Mouse (Mus musculus) midbrain, embryonic 13.5 days (tissue): ENCODE results near the gene Ankrd65. TPM values are rescaled to one million over a fixed set of nuclear protein-coding genes. Genes with fewer than 3 reads are reported as not detected.

Source experiments
- ATAC-seq: fragments of 200-750 bp; cut with Nextera tagmentation; 2 replicates; pipeline ENCODE4 v1.8.0; 2017; ENCODE audit warnings: mild to moderate bottlenecking, moderate TSS enrichment, moderate library complexity
- H3K27ac ChIP-seq: fragments of 300-500 bp; sonication (generic); 2 replicates; pipeline ENCODE4 v1.5.1; 2015; ENCODE audit warnings: inconsistent platforms, mild to moderate bottlenecking, moderate library complexity
- H3K27me3 ChIP-seq: fragments of 300-500 bp; sonication (generic); 2 replicates; pipeline ENCODE4 v1.6.1; 2015; ENCODE audit warnings: mild to moderate bottlenecking, inconsistent platforms
- H3K36me3 ChIP-seq: fragments of 300-500 bp; sonication (generic); 2 replicates; pipeline ENCODE4 v1.6.1; 2015; ENCODE audit warnings: mild to moderate bottlenecking, inconsistent platforms
- H3K4me1 ChIP-seq: fragments of 300-500 bp; sonication (generic); replicated peaks from 2 replicates; pipeline ENCODE4 v1.6.1; 2015; ENCODE audit warnings: inconsistent platforms
- H3K4me2 ChIP-seq: fragments of 300-500 bp; sonication (generic); replicated peaks from 2 replicates; pipeline ENCODE4 v1.6.1; 2015; ENCODE audit warnings: moderate library complexity, mild to moderate bottlenecking, inconsistent platforms
- H3K4me3 ChIP-seq: fragments of 300-500 bp; sonication (generic); replicated peaks from 2 replicates; pipeline ENCODE4 v1.5.1; 2015; ENCODE audit warnings: mild to moderate bottlenecking, inconsistent platforms
- H3K9ac ChIP-seq: fragments of 300-500 bp; sonication (generic); replicated peaks from 2 replicates; pipeline ENCODE4 v1.6.1; 2015; ENCODE audit warnings: mild to moderate bottlenecking, inconsistent platforms
- H3K9me3 ChIP-seq: fragments of 300-500 bp; sonication (generic); 2 replicates; pipeline ENCODE4 v1.6.1; 2016; ENCODE audit warnings: mild to moderate bottlenecking, inconsistent platforms
- WGBS: fragments of 180-500 bp; shearing (Covaris S2); methylation state at CpG from one replicate; pipeline ENCODE4 v1.1.7; 2015; 5-methylcytosine and 5-hydroxymethylcytosine counted together
- polyA plus RNA-seq: library from polyadenylated mRNA; unstranded; fragments of >200 nt; fragmentation: Nextera tagmentation; extraction: Ambion mirVana; gene quantifications from 2 replicates; pipeline ENCODE4 v1.2.1, GENCODE M21; 2015

Ankrd65 gene
- polyA plus RNA-seq, 1 experiment from 2014 or later, result not detected

DNA sequence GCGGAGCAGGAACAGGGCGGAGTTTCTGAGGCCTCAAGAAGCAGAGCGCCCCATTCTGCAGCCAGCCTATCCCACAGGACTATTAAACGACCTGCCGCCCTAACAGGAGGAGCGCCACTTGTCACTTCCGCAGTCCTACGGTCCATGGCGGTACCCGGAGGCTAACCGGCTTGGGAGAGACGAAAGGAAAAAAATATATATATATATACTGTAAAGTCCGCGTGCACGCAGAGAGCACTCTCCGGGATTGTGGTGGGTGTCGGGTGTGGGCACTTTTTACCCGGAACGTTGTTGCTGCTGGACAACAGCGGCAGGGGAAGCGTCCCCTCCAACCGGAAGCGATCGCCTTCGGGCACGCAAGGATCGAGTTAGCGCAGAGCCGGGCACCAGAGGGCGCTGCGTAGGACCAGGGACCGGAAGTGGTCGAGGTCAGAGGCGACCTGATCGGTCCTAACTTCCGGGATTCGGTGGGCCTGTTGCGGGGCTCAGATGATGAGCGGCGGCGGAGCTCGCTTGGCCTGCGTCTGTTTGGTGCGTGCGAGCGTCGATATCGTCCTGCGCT is 41.0 kb downstream of the Ankrd65 start, which contains the start of gene Aurkaip1:
Gene Aurkaip1 (plus strand): TSS at position 68 of the 562 bp plus-strand sequence.
- H3K36me3 ChIP-seq, result peaks cover 27% of the 10 kb centered on the region
- ATAC-seq, result peak; percentile 95
- peaks cover 25% of the 10 kb centered on the region for H3K4me1 ChIP-seq
- WGBS, result 0% methylated on average over 49 of the region's 49 CpGs
- no peaks in the 10 kb centered on the region for H3K9me3 ChIP-seq
- peak within 1 kb of the TSS; percentile 96 for H3K4me2 ChIP-seq
- H3K27ac ChIP-seq, result peak within 1 kb of the TSS; percentile 87
- H3K9ac ChIP-seq, result peak within 1 kb of the TSS; percentile 90
- H3K27me3 ChIP-seq, result no peaks in the 10 kb centered on the region
- peak within 1 kb of the TSS; percentile 92 for H3K4me3 ChIP-seq

DNA sequence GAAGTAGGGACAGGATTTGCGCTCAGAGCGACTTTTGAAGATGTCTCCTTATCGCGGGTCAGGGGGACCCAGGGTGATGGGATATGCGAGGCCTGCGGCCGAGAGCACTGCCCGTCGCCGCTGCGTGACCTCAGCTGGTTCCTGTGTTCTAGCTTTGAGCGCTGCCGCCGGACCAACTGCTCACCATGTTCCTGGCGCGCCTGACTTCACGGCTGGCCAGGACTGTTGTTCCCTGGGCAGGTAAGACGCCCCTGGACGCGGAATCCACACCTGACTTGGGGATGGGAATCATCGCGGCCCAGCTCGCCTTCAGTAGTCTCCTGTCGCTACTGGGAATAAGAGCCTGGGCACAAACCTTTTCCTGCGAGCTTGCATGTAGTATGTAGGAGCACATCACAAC is 41.6 kb downstream of the Ankrd65 start:
- H3K4me1 ChIP-seq, result peaks cover 25% of the 10 kb centered on the region
- peak overlapping the region; percentile 92 for H3K4me3 ChIP-seq
- no peaks in the 10 kb centered on the region for H3K27me3 ChIP-seq
- peaks cover 22% of the 10 kb centered on the region for H3K36me3 ChIP-seq
- H3K9ac ChIP-seq, result peak overlapping the region; percentile 90
- peak overlapping the region; percentile 87 for H3K27ac ChIP-seq
- 1% methylated on average over 25 of the region's 25 CpGs for WGBS
- no peak; the same call in 1 of the 2 replicates for ATAC-seq
- peak overlapping the region; percentile 96 for H3K4me2 ChIP-seq
- H3K9me3 ChIP-seq, result no peaks in the 10 kb centered on the region

DNA sequence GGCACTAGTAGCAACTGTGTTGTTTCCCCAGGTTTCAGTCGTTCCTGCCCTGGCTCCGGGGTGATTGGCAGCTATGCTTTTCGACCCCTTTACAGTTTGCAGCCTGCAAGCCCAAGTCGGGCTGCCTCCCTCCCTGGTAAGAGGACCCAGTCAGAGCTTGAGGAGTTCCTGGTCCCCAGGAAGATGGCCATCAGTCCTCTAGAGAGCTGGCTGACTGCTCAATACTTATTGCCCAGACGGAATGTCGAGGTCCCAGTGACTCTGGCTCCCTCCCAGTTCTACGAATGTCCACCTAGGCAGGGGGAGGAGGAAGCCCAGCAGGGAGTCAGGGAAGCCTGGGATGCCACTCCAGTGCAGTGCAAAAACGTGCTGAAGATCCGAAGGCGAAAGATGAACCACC is 42.1 kb downstream of the Ankrd65 start:
- ATAC-seq, result no peak
- H3K4me3 ChIP-seq, result peak overlapping the region; percentile 92
- 60% methylated on average over 10 of the region's 10 CpGs for WGBS
- peaks cover 25% of the 10 kb centered on the region for H3K4me1 ChIP-seq
- peak overlapping the region; percentile 90 for H3K9ac ChIP-seq
- H3K4me2 ChIP-seq, result peak overlapping the region; percentile 96
- H3K27me3 ChIP-seq, result no peaks in the 10 kb centered on the region
- peaks cover 20% of the 10 kb centered on the region for H3K36me3 ChIP-seq
- no peak overlapping the region for H3K27ac ChIP-seq
- H3K9me3 ChIP-seq, result no peaks in the 10 kb centered on the region

DNA sequence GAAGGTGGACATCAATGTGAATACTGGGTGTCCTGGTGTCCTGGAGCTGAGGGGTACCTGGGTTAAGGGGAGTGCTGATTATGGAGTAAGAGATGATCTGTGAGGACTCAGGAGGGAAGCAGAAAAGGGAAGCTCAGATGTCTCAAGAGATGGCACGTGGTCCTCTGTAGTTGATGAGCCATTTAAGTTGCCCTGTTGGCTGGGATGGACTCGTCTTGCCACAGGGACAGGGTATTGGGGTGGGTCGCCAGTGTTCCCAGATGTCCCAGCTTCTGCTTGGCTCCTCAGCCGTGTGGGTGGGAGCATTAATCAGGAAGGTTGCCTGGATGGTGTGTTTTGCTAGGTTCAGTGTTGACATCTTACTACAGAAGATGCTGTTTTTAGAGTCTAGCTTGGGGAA is 43.0 kb downstream of the Ankrd65 start:
- Histone ChIP-seq H3K4me2 (no peak overlapping the region; the same call in 1 of the 2 replicates), H3K9me3 (no peaks in the 10 kb centered on the region), H3K4me3 (peak overlapping the region; percentile 92; the same call in 1 of the 2 replicates), H3K4me1 (peaks cover 25% of the 10 kb centered on the region), H3K9ac (no peak overlapping the region), H3K36me3 (peaks cover 12% of the 10 kb centered on the region; the same call in 1 of the 2 replicates), H3K27ac (no peak overlapping the region), H3K27me3 (no peaks in the 10 kb centered on the region)
- 90% methylated on average over 4 of the region's 4 CpGs for WGBS
- no peak for ATAC-seq

DNA sequence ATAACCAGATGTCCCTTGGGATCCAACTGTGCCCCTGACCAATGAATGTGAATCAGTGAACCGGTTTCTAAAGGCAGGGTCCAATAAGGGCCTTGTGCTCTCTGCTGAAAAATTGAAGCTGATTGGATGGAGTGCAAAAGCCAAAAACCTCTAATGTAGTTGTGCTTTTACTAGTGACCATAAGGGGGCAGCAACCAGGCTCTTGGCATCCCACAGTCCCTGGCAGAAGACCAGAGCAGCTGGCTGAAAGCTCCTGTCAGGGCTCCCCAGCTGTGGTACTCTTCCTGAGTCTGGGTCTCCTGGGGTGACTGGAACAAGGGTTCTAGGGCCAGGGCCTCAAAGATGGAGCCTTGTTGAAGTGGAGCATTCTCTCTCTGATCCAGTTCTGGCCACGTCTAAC is 43.6 kb downstream of the Ankrd65 start:
- peak overlapping the region; percentile 44; the same call in 1 of the 2 replicates for H3K27ac ChIP-seq
- H3K4me1 ChIP-seq, result peaks cover 25% of the 10 kb centered on the region
- H3K4me3 ChIP-seq, result no peak overlapping the region
- H3K4me2 ChIP-seq, result no peak overlapping the region; the same call in 1 of the 2 replicates
- no peak overlapping the region for H3K9ac ChIP-seq
- H3K9me3 ChIP-seq, result no peaks in the 10 kb centered on the region
- ATAC-seq, result peak; percentile 41; the same call in 1 of the 2 replicates
- peaks cover 12% of the 10 kb centered on the region; the same call in 1 of the 2 replicates for H3K36me3 ChIP-seq
- no peaks in the 10 kb centered on the region for H3K27me3 ChIP-seq
- 41% methylated on average over 2 of the region's 2 CpGs for WGBS

DNA sequence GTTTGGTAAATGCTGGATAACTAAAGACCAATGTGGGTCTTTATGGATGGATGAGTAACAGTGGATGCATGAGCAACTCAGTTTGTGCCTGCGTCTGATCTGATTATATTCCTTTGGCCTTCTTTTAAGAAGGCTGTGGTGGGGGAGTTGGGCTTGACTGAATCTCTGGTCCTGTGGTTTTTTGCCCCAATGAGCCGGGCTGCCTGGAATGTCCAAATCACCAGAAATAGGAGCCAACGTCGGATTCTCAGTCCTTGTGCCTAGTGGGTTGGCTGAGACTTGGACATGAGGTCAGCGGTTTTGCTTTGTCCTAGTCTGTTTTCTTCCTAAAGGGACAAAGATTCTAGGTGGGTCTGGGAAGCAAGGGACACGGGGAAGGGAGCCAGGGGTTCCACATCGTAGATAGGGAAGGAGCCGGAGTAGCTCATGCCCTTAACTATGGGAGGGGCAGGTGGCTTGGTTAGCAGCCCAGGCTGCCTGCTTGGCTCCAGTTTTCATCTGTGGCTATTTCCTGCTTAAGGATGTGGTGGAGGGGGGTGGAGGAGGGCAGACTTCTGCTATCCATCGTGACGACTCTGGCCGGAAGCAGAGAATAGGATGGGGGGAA is 47.3 kb downstream of the Ankrd65 start:
- Histone ChIP-seq H3K4me2 (no peak overlapping the region), H3K4me3 (no peak overlapping the region), H3K9me3 (no peaks in the 10 kb centered on the region), H3K27ac (no peak overlapping the region), H3K36me3 (peaks cover 12% of the 10 kb centered on the region; the same call in 1 of the 2 replicates), H3K4me1 (peaks cover 43% of the 10 kb centered on the region), H3K27me3 (peaks cover 16% of the 10 kb centered on the region), H3K9ac (no peak overlapping the region)
- 80% methylated on average over 11 of the region's 11 CpGs for WGBS
- ATAC-seq, result no peak

DNA sequence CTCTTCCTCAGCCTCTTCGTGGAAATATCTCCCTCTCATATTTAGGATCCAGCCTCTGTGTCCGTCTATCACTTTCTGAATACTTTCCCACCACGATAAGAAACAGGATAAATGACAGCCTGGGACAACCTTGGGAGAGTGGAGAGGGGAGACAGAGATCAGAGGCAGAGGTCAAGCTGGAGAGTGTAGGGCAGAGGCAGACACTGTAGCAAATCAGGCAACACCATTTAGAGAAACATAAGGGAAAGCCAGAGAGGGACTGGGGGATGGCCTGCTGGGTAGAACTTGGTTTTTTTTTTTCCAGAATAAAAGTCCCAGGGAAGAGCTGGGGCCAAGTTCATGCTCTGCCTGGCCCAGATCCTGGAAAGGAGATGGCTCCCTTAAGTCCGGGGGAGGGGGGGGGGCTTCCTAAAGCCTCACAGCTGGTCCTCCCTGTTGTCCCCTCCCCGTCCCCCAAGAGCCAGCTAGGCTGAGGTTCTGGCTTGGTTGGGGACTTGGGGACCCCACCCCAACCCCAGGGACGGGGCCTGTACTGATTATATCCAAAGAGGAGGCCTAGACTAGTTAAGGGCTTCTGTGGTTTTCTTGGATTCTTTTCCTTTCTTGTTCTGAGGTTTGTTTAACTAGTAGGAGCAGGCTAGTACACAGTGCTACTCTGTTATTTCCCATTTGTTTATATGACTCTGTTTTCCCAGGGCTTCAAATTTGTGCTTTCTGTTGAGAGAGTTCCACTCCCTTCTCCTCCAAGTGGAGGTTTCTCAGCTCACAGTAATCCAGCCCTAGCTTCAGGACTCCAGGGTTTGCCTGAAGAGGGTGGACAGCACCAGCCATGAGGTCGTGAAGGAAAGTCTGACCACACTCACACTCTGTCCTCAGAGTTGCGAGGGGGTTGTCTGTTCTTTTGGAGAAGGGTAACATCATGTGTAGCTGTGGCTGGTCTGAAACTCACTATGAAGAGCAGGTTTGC is 48.2 kb downstream of the Ankrd65 start:
- H3K4me1 ChIP-seq, result peaks cover 34% of the 10 kb centered on the region
- no peak overlapping the region for H3K9ac ChIP-seq
- no peak overlapping the region for H3K4me3 ChIP-seq
- H3K27ac ChIP-seq, result no peak overlapping the region
- no peak for ATAC-seq
- H3K4me2 ChIP-seq, result no peak overlapping the region
- 62% methylated on average over 8 of the region's 8 CpGs for WGBS
- H3K9me3 ChIP-seq, result no peaks in the 10 kb centered on the region
- H3K36me3 ChIP-seq, result 0 out of 2 replicates have a peak, but pooled peaks cover 6% of the 10 kb centered on the region
- H3K27me3 ChIP-seq, result peaks cover 21% of the 10 kb centered on the region

DNA sequence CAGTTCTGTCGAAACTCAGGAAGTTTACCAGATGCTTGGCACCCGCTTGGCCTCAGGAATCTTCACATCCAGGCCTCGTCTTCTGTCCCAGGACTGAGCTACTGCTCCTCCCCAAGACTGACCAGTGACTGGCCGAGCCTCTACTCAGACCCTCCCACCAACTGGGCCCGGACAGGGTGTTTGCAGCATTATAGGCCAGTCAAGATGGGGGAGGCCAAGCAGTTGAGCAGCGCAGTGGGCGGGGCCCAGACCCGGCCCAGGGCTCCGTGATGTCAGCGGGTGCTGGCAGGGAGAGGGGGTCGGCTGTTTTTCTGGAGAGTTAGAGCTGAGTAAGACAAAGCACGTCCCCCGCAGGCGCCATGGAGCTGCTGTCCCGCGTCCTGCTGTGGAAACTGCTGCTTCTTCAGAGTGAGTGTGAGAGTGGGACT is 49.3 kb downstream of the Ankrd65 start, which contains the start of gene Mxra8:
Gene Mxra8 (plus strand): TSS at position 198 of the 428 bp plus-strand sequence.
- peak; percentile 68 for ATAC-seq
- Histone ChIP-seq H3K9ac (peak within 1 kb of the TSS; percentile 56), H3K9me3 (no peaks in the 10 kb centered on the region), H3K36me3 (0 out of 2 replicates have a peak, but pooled peaks cover 3% of the 10 kb centered on the region), H3K27me3 (peaks cover 21% of the 10 kb centered on the region), H3K4me1 (peaks cover 25% of the 10 kb centered on the region), H3K27ac (peak within 1 kb of the TSS; percentile 30; the same call in 1 of the 2 replicates), H3K4me2 (peak within 1 kb of the TSS; percentile 60), H3K4me3 (peak within 1 kb of the TSS; percentile 35)
- WGBS, result 3% methylated on average over 16 of the region's 16 CpGs

DNA sequence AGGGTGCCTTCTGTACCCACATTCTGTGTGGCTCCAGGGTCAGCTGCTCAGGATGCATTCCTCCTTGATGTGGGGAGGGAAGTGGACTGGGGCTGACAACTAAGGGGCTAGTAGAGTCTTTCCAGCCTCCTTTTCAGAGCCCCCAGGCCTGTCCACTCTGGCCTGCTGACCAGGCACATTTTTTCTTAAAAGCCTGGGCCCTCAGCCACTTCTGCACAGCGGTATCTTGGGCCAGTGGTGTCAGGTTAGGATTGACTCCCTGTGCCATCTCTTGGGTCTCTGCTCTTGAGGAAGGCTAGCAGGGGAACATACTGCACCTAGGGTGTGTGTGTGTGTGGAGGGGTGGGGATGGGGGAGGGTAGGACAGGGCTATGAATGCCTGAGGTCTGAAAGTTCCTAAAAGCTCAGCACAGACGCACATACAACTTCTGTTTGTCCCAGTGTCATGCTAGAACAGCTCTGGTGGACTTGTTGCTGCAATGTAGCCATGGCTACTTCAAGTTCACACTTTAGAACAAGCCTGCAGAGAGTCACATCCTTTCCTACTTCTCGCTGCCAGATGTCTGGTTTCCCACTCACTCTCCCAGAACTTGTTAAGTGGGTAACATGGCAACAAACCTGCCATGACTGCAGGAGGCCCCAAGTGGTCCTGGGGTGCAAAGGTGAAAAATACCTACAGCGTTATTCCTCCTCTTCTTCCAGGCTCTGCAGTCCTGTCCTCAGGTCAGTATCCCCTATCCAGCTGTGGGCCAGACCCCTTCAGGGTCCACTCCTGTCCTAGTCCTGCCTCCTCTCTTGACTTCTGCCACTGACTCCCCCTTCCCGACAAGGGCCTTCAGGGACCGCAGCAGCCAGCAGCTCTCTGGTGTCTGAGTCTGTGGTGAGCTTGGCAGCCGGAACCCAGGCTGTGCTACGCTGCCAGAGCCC is 50.1 kb downstream of the Ankrd65 start:
- 11% methylated on average over 8 of the region's 8 CpGs for WGBS
- Histone ChIP-seq H3K9ac (peak overlapping the region; percentile 56), H3K4me2 (peak overlapping the region; percentile 60)

DNA sequence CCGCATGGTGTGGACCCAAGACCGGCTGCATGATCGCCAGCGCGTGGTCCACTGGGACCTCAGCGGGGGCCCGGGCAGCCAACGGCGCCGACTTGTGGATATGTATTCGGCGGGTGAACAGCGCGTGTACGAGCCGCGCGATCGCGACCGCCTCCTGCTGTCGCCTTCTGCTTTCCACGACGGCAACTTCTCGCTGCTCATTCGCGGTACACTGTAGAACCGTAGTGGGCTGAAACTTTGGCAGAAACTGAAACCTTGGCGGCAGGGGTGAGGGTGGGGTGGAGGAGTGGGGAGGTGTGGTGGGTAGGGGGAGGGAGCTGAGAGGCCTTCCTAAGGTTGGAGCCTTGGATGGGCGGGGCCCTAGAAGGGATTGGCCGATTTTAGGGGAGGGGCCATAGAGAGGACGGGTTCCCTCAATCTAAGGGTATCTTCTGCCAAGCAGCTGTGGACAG is 50.8 kb downstream of the Ankrd65 start:
- H3K4me2 ChIP-seq, result peak overlapping the region; percentile 60
- no peaks in the 10 kb centered on the region for H3K36me3 ChIP-seq
- peaks cover 21% of the 10 kb centered on the region for H3K27me3 ChIP-seq
- ATAC-seq, result peak; percentile 60
- WGBS, result under 1% methylated on average over 32 of the region's 32 CpGs
- no peaks in the 10 kb centered on the region for H3K9me3 ChIP-seq
- peak overlapping the region; percentile 56 for H3K9ac ChIP-seq
- peaks cover 25% of the 10 kb centered on the region for H3K4me1 ChIP-seq
- H3K27ac ChIP-seq, result no peak overlapping the region
- peak overlapping the region; percentile 35 for H3K4me3 ChIP-seq

More for the DNA sequence above, 50.1 kb downstream of the Ankrd65 start:
- Histone ChIP-seq H3K36me3 (0 out of 2 replicates have a peak, but pooled peaks cover 3% of the 10 kb centered on the region), H3K27ac (peak overlapping the region; percentile 30; the same call in 1 of the 2 replicates), H3K27me3 (peaks cover 21% of the 10 kb centered on the region), H3K4me1 (peaks cover 25% of the 10 kb centered on the region), H3K9me3 (no peaks in the 10 kb centered on the region), H3K4me3 (peak overlapping the region; percentile 35)
- peak; percentile 4; the same call in 1 of the 2 replicates for ATAC-seq
